Mouse (Mus musculus) inflammation-experienced regulatory T-cells, adult 16 weeks (primary cell): Measurements from ENCODE around the gene Tfec. TPM values are rescaled to one million over a fixed set of nuclear protein-coding genes. Genes with fewer than 3 reads are reported as not detected.

Source experiments
- polyA plus RNA-seq: library from polyadenylated mRNA; unstranded; fragments of 100-300 nt; shearing (Covaris generic); gene quantifications from one replicate; pipeline ENCODE4 v1.2.1, GENCODE M21; 2017

The Tfec gene
- 0.29 TPM for polyA plus RNA-seq

GRCm38 (mm10) chr6:16898251-16898862, at the start of gene Tfec:
Gene Tfec (minus strand): TSS chr6:16898441.

Other genes starting within 250 kb of the Tfec start
- gene Tes, start 166.7 kb upstream of the Tfec start, polyA plus RNA-seq = 222 TPM